Mouse (Mus musculus) heart, embryonic 11.5 days (tissue): ENCODE data around the gene Nppa. TPM values are rescaled to one million over a fixed set of nuclear protein-coding genes. Genes with fewer than 3 reads are reported as not detected.

ENCODE experiments used
- ATAC-seq: fragments of 200-750 bp; cut with Nextera tagmentation; replicated peaks from 2 replicates; pipeline ENCODE4 v1.8.0; 2017; ENCODE audit warnings: moderate library complexity; ENCODE audit not compliant: insufficient number of reproducible peaks, low FRiP score, low TSS enrichment
- H3K27ac ChIP-seq: fragments of 300-500 bp; sonication (generic); 2 replicates; pipeline ENCODE4 v1.5.1; 2014; ENCODE audit warnings: mild to moderate bottlenecking, low read depth, low read length
- H3K27me3 ChIP-seq: fragments of 300-500 bp; sonication (generic); 2 replicates; pipeline ENCODE4 v1.6.1; 2014; ENCODE audit warnings: mild to moderate bottlenecking, low read length, mixed read lengths; ENCODE audit not compliant: control insufficient read depth, insufficient read depth
- H3K36me3 ChIP-seq: fragments of 300-500 bp; sonication (generic); 2 replicates; pipeline ENCODE4 v1.6.1; 2014; ENCODE audit warnings: mild to moderate bottlenecking, low read length, moderate library complexity, mixed read lengths; ENCODE audit not compliant: control insufficient read depth, insufficient read depth
- H3K4me1 ChIP-seq: fragments of 300-500 bp; sonication (generic); 2 replicates; pipeline ENCODE4 v1.6.1; 2014; ENCODE audit warnings: low read length; ENCODE audit not compliant: control insufficient read depth, insufficient read depth
- H3K4me2 ChIP-seq: fragments of 300-500 bp; sonication (generic); 2 replicates; pipeline ENCODE4 v1.6.1; 2014; ENCODE audit warnings: mild to moderate bottlenecking, moderate library complexity
- H3K4me3 ChIP-seq: fragments of 300-500 bp; sonication (generic); 2 replicates; pipeline ENCODE4 v1.5.1; 2014; ENCODE audit warnings: low read depth, low read length
- H3K9ac ChIP-seq: fragments of 300-500 bp; sonication (generic); 2 replicates; pipeline ENCODE4 v1.6.1; 2014; ENCODE audit warnings: mild to moderate bottlenecking, low read depth, low read length, moderate library complexity
- H3K9me3 ChIP-seq: fragments of 300-500 bp; sonication (generic); replicated peaks from 2 replicates; pipeline ENCODE4 v1.6.1; 2016; ENCODE audit warnings: low read length; ENCODE audit not compliant: control insufficient read depth
- WGBS: fragments of 180-500 bp; shearing (Covaris S2); extraction: QIAGEN DNeasy Blood & Tissue Kit; methylation state at CpG from one replicate; pipeline ENCODE4 v1.1.7; 2014; ENCODE audit not compliant: insufficient replicate concordance; 5-methylcytosine and 5-hydroxymethylcytosine counted together
- polyA plus RNA-seq: library from polyadenylated mRNA; unstranded; fragments of >200 nt; fragmentation: Nextera tagmentation; extraction: Ambion mirVana; gene quantifications from 2 replicates; pipeline ENCODE4 v1.2.1, GENCODE M21; 2014

The Nppa gene
- polyA plus RNA-seq, 1 experiment from 2014 or later = 5,496 TPM

DNA sequence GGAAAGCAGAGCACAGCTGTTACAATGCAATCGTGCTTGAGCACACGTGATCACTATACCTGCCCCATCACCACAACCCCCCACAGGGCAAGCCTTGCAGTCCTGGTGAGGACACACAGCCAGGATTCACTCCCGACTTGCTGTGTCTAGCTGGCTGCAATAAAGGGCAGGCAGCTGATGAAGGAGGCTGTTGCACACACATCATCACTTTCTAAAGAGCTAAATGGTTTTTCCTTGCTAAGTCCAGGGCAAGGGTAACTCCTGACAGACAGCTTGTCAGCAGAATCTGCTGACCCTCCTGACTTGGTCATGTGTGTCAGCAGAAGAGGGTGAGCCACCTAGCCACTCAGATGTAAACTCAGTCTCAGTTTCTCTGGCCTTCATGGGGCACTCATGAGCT lies 16.5 kb downstream of the Nppa start:
- 65% methylated on average over 3 of the region's 3 CpGs for WGBS
- no peak overlapping the region for H3K9ac ChIP-seq
- no peaks in the 10 kb centered on the region for H3K4me1 ChIP-seq
- H3K36me3 ChIP-seq = peaks cover 56% of the 10 kb centered on the region
- no peaks in the 10 kb centered on the region for H3K9me3 ChIP-seq
- no peaks in the 10 kb centered on the region for H3K27me3 ChIP-seq
- H3K27ac ChIP-seq = no peak overlapping the region
- ATAC-seq = no peak
- H3K4me3 ChIP-seq = no peak overlapping the region
- no peak overlapping the region for H3K4me2 ChIP-seq

GRCm38 (mm10) chr4:148018410-148018809 lies 17.9 kb downstream of the Nppa start:
- WGBS = 73% methylated on average over 2 of the region's 2 CpGs
- Histone ChIP-seq H3K9ac (no peak overlapping the region), H3K27me3 (no peaks in the 10 kb centered on the region), H3K27ac (no peak overlapping the region), H3K4me2 (no peak overlapping the region), H3K4me1 (no peaks in the 10 kb centered on the region), H3K9me3 (no peaks in the 10 kb centered on the region), H3K36me3 (peaks cover 49% of the 10 kb centered on the region), H3K4me3 (no peak overlapping the region)
- ATAC-seq = no peak

GRCm38 (mm10) chr4:148024003-148024402 lies 23.5 kb downstream of the Nppa start:
- H3K4me2 ChIP-seq = no peak overlapping the region
- H3K27ac ChIP-seq = no peak overlapping the region
- no peaks in the 10 kb centered on the region for H3K9me3 ChIP-seq
- H3K27me3 ChIP-seq = no peaks in the 10 kb centered on the region
- peaks cover 32% of the 10 kb centered on the region for H3K36me3 ChIP-seq
- H3K9ac ChIP-seq = no peak overlapping the region
- no peaks in the 10 kb centered on the region for H3K4me1 ChIP-seq
- WGBS = 84% methylated on average over 3 of the region's 3 CpGs
- no peak for ATAC-seq
- H3K4me3 ChIP-seq = no peak overlapping the region

DNA sequence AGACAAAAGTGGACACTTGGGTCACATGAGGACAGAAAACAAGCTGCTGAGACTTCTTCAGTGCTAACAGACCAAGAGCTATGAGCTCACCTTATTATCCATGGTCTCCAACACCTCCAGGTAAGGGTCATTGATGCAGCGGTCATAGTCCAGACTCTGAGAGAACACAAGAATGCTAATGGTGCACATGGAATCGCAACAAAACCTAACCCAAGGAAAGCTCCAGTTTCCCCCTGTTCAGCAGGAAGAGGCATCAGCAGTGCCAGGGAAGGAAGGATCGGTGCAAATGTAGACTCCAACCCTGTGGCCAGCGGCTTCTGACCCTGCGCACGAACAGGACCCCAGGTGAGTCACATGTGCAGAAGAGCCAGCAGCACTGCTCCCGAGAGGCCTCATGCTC lies 28.8 kb downstream of the Nppa start:
- H3K4me3 ChIP-seq = no peak overlapping the region
- no peak overlapping the region for H3K27ac ChIP-seq
- no peak overlapping the region for H3K9ac ChIP-seq
- H3K36me3 ChIP-seq = peaks cover 10% of the 10 kb centered on the region
- WGBS = 95% methylated on average over 7 of the region's 7 CpGs
- H3K27me3 ChIP-seq = no peaks in the 10 kb centered on the region
- H3K4me2 ChIP-seq = no peak overlapping the region
- ATAC-seq = no peak
- no peaks in the 10 kb centered on the region for H3K9me3 ChIP-seq
- no peaks in the 10 kb centered on the region for H3K4me1 ChIP-seq

DNA sequence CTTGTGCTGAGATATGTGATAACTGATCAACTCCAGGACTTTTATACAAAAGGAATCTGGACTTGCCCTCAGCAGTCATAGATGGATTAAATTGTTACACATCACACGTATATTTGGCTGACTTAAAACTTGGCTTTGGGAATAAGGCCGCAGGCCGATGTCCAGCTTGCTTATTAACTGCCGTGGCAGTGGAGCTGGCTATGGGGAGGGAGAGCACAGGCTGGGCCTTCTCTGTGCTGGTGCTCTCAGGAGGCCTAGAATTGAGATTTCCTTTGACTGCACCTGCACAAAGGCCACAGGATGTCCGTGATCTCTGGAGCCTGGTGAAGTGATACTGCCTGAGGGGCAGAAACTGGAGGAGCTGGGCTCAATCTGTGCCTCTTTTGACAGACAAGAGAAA lies 30.0 kb downstream of the Nppa start:
- no peaks in the 10 kb centered on the region for H3K9me3 ChIP-seq
- H3K27ac ChIP-seq = no peak overlapping the region
- H3K4me2 ChIP-seq = no peak overlapping the region
- H3K9ac ChIP-seq = no peak overlapping the region
- no peak for ATAC-seq
- WGBS = 94% methylated on average over 5 of the region's 5 CpGs
- no peaks in the 10 kb centered on the region for H3K27me3 ChIP-seq
- no peaks in the 10 kb centered on the region for H3K4me1 ChIP-seq
- no peak overlapping the region for H3K4me3 ChIP-seq
- H3K36me3 ChIP-seq = peaks cover 9% of the 10 kb centered on the region

GRCm38 (mm10) chr4:148033858-148034410 lies 33.4 kb downstream of the Nppa start:
- no peak overlapping the region for H3K4me2 ChIP-seq
- H3K27me3 ChIP-seq = no peaks in the 10 kb centered on the region
- H3K4me1 ChIP-seq = peaks cover 5% of the 10 kb centered on the region; the same call in 1 of the 2 replicates
- H3K9me3 ChIP-seq = no peaks in the 10 kb centered on the region
- H3K4me3 ChIP-seq = no peak overlapping the region
- ATAC-seq = no peak
- no peaks in the 10 kb centered on the region for H3K36me3 ChIP-seq
- 82% methylated on average over 7 of the region's 7 CpGs for WGBS
- H3K27ac ChIP-seq = no peak overlapping the region
- H3K9ac ChIP-seq = no peak overlapping the region

GRCm38 (mm10) chr4:148035440-148035839 lies 34.9 kb downstream of the Nppa start:
- Histone ChIP-seq H3K9ac (no peak overlapping the region), H3K9me3 (no peaks in the 10 kb centered on the region), H3K4me3 (no peak overlapping the region), H3K27me3 (no peaks in the 10 kb centered on the region), H3K4me2 (no peak overlapping the region), H3K27ac (no peak overlapping the region), H3K36me3 (no peaks in the 10 kb centered on the region), H3K4me1 (peaks cover 14% of the 10 kb centered on the region)
- WGBS = 84% methylated on average over 3 of the region's 3 CpGs
- no peak for ATAC-seq

DNA sequence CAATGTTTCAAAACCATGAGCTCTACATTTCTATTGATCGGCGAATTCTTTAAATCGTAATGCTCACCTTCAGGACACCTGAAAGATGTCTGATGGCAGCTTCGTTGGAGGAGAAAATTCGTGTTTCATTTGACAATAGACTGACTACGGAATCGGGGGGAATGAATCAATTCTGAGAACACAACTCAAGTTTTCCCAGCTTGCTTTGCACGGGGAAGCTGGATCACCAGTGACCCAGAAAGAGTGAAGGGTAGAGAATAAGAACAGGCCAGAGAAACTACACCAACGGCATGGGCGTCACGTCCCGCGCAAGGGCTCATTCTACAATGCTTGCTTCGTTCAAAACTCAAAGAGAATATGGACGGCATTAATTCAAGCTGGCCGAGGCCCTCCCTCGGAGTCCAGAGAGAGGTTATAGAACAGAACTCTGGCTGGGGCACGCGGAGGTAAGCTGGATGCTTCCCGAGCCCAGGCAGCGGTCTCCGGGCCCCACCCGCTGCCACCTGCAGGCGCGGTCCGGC lies 37.6 kb downstream of the Nppa start:
- Histone ChIP-seq H3K9me3 (no peaks in the 10 kb centered on the region), H3K4me1 (peaks cover 33% of the 10 kb centered on the region), H3K9ac (peak overlapping the region; percentile 69), H3K4me3 (peak overlapping the region; percentile 69), H3K36me3 (peaks cover 3% of the 10 kb centered on the region; the same call in 1 of the 2 replicates), H3K27ac (peak overlapping the region; percentile 55), H3K4me2 (peak overlapping the region; percentile 67), H3K27me3 (no peaks in the 10 kb centered on the region)
- no peak for ATAC-seq
- WGBS = 6% methylated on average over 26 of the region's 26 CpGs

- under 1% methylated on average over 53 of the region's 54 CpGs for WGBS
- Histone ChIP-seq H3K27me3 (no peaks in the 10 kb centered on the region), H3K36me3 (peaks cover 3% of the 10 kb centered on the region; the same call in 1 of the 2 replicates), H3K4me3 (peak within 1 kb of the TSS; percentile 69), H3K4me1 (peaks cover 33% of the 10 kb centered on the region), H3K9me3 (no peaks in the 10 kb centered on the region), H3K4me2 (peak within 1 kb of the TSS; percentile 91), H3K27ac (peak within 1 kb of the TSS; percentile 75), H3K9ac (peak within 1 kb of the TSS; percentile 77)
- ATAC-seq = peak; percentile 94
Measured at GRCm38 (mm10) chr4:148038600-148039253, 38.2 kb downstream of the Nppa start, which contains the start of the genes Clcn6 and Mthfr. Gene Clcn6, minus strand, starts transcription at chr4:148038821. Gene Mthfr, plus strand, starts transcription at chr4:148039077.
